Mouse (Mus musculus): ENCODE results near the gene Hist1h2bj.
A peak's percentile ranks its signal among the peaks of the same experiment; 100 is the strongest.

The Hist1h2bj gene

DNA sequence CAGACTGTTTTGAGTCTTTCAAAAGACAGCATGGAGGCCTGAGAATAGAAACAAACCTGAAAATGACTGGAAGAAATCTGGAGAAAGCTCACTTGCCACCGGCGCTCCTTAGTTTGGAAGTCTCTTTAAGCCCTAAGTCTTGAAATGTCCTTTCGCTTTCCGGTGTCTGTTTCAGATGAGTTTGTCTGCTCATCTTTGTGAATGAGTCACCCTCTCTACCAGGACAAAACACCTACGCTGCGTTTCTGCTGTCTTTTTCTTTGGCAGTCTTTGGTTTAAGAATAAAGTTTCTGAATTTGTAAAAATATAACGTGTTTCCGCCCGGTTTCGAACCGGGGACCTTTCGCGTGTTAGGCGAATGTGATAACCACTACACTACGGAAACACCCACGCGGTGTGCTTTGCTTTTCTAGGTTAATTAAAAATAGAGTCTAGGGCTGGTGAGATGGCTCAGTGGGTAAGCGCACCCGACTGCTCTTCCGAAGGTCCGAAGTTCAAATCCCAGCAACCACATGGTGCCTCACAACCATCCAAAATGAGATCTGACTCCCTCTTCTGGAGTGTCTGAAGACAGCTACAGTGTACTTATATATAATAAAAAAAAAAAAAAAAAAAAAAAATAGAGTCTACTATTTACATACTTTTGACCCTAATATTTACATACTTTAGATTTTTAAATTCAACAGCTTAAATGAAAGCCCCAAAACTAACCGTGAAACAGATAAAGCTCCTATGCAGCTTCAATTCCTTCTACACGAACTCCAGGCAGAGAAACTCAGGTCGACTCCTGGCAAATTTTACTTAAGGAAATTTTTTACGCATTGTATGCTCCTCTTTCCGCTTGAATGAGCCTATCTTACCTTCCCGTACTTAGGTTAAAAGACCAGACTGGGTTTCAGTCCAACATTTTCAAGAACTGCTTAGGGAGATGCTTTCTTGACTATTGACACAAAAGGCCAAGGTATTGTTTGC lies 27.2 kb upstream of the Hist1h2bj start:
- DNase-seq (ENCODE audit: low spot score), result peak; percentile 95

DNA sequence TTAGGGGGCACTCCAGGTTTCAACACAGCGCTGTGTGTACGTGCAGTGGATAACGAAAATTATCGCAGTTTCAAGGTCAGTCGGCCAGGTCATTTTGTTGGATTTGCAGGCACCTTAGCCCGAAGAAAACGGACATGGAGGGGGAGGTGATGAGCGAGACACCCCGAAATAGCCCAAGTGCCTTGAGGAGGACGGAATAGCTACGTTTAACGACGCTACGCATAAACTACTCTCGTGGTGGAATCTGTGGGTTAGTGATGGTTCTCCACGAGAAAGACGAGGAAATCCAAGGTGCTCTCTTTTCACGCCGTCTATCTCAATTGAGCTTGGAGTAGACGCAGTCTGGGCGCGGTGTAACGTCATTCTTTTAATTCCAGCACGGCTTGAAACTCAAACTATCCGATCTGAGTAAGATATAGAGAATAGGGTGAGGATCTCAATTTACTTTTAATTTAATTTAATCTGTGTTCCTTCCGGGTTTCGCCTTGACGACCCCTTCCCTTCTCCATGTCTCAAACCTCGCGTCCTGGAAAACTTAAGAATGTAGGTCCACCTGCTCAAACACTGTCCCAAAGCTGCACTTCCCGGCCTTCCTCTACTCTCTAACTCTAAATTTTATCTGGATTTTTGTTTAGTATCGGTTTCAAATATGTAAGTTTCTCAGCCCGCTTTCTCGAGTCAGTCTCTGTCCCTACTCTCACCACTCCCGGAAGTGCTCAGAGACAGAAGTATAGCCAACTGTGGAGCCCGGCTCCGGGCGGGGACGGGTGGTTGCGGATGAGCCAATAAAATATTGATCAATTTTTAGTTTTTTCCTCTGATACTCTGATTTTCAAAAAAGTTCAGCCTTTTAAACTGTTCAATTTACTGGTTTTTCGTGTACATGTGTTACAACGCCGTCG lies 22.8 kb upstream of the Hist1h2bj start:
- DNase-seq (ENCODE audit: low spot score), result no peak

DNA sequence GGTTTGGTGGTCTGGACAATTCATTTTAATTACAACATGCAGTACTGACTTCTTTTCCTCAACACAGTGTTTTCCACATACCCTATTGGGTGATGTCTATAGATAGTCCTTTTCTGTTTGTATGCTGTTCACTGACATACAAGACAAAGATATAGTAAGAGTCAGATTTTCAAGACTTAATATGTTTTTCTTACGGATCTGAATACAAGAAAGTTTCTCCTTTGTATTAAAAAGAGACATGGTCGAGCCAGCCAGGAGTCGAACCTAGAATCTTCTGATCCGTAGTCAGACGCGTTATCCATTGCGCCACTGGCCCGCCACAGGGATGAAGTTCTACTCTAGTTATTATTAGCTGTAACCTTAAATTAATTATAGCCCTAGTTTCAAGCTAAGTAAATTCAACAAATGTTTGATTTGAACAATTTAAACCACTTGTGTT lies 22.1 kb upstream of the Hist1h2bj start:
- peak; percentile 81 for DNase-seq (ENCODE audit: low spot score)

DNA sequence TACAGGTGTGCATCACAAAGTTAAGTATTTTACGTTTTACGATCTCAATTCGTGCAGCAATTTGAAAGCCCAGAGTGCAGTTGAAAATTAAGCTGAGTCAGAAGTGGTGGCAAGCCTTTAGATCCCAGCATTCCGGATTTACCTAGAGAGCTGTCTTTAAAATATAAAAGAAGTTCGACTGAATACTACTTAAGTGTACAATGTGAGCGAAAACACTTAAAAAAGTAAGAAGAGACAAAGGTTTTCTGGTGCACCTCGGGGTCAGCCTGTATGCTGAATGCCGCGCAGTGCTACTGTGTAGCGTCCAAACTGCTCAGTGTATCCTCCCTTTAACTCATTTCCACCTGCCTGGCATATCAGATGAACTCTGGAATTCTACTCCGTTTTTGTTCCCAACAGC lies 21.4 kb upstream of the Hist1h2bj start:
- no peak for DNase-seq (ENCODE audit: low spot score)

DNA sequence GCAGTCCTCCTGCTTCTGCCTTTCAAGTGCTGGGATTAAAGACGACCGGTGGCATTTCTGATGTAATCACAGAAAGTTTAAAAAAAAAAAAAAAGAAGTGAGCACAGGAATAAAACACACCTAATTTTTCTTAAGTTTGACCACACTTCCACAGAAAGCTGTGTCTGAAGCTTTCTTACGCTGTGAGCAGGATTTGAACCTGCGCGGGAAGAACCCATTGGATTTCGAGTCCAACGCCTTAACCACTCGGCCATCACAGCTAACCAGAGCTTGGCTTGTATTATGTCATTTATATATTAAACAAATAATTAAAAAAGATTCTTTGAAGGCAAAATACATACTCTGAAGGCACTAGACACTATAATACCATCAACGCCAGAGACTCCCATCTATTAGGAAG lies 20.8 kb upstream of the Hist1h2bj start:
- DNase-seq (ENCODE audit: low spot score), result peak; percentile 93

DNA sequence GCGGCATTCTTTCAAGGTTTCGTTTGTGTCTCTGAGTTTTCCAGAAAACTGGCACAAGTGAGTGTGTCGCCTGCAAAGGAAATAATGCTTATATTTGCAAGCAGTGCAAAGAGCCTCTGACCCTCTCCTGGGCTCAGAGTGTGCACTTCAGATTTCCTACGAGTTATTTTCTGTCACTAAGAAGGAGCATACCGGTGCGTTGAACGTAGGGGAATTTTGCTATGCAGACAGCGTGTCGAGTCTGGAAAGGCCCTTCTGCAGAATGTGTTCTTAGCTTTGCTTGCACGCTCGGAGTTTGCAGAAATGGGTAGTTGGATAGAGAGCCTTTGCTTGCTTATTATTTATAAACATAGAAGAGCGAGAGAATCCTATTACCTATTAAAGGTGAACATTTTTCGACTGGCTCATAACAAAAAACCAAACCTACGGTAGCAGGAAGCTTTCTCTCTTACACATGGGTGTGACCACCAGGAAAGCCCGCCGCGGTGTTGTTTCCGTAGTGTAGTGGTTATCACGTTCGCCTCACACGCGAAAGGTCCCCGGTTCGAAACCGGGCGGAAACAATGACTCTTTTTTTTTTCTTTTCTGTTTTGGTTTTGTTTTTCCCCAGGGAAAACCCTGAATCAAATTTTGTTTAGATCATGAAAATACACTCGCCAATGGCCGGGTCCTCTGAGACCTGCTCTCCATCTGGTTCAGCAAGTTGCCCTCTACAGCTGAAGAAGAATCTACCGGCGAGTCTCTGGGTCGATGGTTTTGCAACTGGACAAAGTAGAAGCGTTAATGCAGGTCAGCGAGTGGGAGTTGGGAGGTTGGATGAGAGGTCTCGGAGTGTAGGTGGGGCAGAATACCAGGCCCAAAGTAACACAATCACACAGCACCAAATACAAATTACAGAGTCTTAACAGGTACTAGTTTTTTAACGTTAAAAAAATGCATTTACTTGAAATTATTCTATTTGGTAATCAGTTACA lies 16.7 kb upstream of the Hist1h2bj start:
- DNase-seq (ENCODE audit: low spot score), result peak; percentile 89

DNA sequence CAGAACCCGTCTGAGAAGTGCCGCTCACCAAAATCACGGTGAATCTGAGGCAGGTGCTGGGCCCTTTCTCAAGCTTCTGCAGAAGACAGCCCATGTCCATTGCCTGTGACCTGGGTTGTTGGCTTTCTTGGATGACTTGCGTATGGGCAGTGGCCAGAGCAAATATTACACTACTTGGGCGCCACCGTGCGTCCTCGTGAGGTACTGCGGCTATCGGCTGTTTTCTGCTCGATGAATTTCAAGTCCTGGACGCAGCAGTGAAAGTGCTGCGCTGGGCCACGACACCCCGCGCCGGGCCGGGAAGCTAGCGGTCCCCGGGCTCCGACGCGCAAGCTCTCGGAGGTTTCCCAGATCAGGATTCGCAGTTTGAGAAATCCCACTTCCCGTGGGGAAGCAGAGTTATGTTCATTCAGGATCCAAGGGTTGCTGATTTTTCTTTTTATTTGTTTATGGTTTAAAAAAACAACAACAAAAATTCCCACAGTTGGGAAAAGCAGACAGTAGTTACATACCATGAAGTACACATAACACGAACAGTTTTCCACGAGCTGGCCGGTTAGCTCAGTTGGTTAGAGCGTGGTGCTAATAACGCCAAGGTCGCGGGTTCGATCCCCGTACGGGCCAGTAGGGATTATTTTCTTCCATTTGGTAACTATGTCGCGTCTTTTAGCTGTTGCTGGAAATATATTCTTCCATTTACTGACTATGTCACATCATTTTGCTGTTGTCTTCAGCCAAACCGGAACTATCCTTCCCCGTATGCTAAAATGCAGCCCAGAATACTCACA lies 14.1 kb upstream of the Hist1h2bj start:
- DNase-seq (ENCODE audit: low spot score), result peak; percentile 92

DNA sequence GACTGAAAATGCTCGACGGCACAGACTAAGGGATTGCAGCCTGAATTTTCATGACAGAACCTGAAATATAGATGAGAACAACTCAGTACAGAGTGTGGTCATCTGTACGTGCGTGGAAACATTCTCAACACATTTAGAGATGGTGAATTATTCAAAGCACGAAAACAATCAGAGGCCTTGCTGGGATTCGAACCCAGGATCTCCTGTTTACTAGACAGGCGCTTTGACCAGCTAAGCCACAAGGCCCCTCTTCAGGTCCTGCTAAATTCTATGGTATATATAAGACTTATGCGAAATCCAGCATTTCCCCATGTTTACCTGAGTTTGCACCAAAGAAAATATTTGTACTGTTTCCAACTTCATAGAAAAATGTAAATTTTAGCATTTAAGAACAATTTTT lies 13.1 kb upstream of the Hist1h2bj start:
- no peak for DNase-seq (ENCODE audit: low spot score)

DNA sequence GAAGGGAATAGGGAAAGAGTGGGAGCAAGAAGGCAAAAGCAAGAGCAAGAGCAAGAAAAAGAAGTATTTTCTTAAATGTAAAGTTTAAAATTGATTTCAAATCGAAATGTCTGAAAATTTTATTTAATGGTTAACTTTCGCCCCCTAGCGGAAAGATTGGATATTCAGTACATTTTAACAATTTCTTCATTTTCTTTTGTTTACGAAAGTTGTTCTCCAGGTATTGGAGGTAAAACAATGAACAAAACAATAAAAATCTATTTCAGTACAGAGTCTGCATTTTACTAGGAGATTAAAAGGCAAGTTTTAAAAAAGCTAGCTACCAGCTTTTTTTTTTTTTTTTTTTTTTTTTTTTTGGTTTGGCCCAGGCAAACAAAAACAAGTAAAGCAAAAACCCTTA lies 12.5 kb upstream of the Hist1h2bj start:
- no peak for DNase-seq (ENCODE audit: low spot score)

DNA sequence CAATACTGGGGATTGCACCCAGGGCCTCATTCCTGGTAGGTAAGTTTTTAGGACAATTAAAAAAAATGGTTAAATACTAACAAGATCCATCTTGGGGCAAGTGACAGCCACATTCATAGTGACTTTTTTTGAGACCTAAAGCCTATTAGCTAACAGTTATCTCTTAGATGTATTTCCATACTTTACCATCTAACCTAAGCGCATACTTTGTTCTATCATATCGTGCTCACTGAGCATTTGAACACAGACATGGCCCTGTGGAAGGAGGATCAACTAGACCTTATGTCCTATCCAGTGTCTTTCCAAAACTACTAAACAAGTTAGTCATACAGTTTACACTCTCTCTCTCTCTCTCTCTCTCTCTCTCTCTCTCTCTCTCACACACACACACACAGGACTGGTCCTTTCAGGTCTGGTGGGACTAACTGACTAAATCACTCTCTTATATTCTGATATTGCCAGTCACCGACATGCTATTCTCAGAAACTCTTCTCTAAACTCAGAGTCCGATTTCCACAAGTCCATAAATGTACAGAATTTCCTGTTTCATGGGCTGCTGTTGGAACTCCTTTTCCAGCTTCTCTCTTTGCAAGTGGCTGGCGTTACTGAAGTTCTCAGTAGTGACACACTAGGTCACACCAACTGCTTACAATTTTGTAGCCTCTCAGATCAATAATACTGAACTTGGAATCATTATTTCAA lies 9.1 kb upstream of the Hist1h2bj start:
- DNase-seq (ENCODE audit: low spot score), result no peak

DNA sequence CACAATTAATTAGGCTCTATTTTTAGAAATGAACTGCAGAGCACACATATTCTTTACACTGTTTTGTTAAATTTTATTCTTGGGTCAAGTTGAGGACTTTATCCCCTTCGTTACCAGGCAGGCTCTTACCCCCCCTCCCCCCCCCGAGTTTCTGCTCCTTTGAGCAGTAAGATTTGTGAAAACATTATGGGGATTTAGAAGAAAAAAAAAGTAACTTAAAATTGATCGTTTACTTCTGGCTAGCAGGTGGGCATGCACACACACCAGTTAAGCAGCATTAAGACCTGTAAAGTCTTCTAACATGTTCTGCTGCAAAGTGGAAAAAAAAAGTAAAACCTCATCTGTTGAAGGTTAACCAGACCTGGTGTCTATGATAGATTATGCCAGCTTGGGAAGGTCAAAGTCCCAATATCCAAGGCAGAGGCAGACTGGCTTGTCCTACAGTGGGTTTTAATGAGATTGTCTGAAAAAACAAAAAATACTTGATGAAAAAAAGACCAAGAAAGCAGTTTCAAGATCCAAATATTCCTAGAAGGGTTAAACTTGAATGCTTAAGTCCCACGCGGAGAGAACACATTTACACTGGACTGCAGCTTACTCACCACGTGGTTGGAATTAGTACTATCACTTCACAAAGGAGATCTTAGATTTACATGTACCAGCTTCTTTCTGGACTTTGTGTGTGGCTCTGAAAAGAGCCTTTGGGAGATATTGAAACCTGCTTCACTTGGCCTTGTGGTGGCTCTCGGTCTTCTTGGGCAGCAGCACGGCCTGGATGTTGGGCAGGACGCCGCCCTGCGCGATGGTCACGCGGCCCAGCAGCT lies 8.4 kb upstream of the Hist1h2bj start:
- DNase-seq (ENCODE audit: low spot score), result no peak

DNA sequence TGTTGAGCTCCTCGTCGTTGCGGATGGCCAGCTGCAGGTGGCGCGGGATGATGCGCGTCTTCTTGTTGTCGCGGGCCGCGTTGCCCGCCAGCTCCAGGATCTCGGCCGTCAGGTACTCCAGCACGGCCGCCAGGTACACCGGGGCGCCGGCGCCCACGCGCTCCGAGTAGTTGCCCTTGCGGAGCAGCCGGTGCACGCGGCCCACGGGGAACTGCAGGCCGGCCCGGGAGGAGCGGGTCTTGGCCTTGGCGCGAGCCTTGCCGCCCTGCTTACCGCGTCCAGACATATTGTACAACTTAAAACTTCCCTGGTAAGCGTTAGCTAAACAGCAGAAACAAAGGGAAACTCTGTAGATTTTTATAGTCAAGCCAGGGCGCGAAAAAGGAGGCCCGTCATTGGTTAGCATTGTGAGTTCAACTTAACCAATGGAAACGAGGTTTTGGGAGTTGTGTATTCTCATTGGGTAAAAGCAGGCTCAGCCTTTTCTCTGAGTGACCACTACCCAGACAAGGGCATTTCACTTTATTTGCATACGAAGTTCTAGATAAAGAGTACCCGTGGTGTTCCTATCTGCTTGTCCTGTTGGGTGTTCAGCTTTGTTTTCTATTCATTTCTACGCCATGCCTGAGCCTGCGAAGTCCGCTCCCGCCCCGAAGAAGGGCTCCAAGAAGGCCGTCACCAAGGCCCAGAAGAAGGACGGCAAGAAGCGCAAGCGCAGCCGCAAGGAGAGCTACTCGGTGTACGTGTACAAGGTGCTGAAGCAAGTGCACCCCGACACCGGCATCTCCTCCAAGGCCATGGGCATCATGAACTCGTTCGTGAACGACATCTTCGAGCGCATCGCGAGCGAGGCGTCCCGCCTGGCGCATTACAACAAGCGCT lies 7.5 kb upstream of the Hist1h2bj start, which contains the start of the genes Hist1h2ah and Hist1h2bk:
TSS of gene Hist1h2ah (minus strand) at position 302 of the 882 bp plus-strand sequence.
TSS of gene Hist1h2bk (plus strand) at position 604 of the 882 bp plus-strand sequence.
- DNase-seq (ENCODE audit: low spot score), result peak; percentile 98

DNA sequence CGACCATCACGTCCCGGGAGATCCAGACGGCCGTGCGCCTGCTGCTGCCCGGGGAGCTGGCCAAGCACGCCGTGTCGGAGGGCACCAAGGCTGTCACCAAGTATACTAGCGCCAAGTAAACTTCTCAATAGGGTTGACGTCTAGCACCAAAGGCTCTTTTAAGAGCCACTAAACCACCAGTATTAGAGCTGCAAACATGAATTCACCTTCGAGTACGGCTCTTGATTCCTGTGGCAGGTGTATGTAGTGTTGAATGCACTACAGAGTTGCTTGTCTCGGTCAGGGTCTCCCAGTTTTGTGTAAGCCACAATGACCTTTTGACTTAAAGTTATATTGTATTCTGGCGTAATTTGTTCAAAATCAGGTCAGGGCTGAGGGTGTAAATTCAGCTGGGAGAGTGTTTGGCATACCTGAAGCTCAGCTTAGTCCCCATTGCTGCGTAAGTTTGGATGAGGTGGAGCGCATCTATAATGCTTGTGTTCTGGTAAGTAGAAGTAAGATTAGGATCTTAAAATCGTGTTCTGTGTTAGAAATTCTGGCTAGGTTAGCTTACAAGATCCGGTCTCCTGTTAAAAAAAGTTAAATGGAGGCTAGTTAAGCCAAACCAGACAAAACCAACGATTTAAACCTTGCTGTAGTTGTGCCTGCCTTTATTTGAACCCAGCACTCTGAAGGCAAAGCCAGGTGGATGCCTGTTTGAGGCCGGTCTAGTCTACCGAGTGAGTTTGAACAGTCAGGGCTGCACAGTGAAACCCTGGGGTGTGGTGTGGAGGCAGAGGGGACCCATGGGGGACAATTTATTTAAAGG lies 6.7 kb upstream of the Hist1h2bj start:
- DNase-seq (ENCODE audit: low spot score), result peak; percentile 74

DNA sequence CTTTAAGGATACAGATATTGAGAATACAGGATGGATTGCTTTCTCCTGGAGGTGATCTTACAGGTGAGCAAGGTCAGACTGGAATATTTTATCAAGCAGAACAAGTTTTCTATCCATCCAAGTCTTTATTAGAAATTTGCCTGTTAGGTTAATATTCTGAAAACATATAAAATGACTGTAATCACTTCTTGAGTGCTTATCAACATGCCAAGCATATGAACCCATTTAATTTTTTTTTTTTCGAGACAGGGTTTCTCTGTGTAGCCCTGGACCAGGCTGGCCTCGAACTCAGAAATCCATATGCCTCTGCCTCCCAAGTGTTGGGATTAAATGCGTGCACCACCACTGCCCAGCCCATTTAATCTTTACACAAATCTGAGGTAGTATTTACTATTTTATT lies 6.0 kb upstream of the Hist1h2bj start:
- no peak for DNase-seq (ENCODE audit: low spot score)

DNA sequence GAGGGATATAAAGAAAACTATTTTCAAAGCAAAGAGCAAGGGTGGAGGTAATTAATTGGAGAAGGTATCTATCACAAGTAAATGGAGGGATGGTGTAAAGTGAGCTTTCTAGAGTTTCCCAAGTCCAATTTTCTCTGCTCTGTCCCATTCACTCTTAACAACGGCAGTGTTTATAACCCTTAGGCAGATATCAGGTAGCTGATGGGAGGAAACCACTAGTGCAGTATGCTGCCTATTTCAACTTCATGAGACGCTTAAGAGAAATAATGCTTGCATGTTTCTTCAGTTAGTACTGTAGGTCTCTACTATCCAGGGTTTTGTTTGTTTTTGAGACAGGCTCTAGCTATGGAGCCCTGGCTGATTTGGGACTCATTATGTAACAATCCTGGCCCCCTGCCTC lies 5.6 kb upstream of the Hist1h2bj start:
- no peak for DNase-seq (ENCODE audit: low spot score)

DNA sequence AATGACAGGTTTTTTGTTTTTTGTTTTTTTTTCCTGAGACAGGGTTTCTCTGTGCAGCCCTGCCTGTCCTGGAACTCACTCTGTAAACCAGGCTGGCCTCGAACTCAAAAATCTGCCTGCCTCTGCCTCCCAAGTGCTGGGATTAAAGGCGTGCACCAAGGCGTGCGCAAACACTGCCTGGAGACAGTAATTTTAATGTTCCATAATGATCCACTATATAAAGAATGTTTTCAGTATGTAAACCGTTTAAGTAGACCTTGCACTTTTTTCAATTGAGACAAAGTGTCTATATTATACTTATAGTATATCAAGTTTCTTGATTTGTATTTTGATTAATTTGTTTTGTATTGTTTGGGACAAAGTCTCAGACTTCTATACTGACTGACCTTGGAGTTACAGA lies 3.6 kb upstream of the Hist1h2bj start:
- DNase-seq (ENCODE audit: low spot score), result no peak

DNA sequence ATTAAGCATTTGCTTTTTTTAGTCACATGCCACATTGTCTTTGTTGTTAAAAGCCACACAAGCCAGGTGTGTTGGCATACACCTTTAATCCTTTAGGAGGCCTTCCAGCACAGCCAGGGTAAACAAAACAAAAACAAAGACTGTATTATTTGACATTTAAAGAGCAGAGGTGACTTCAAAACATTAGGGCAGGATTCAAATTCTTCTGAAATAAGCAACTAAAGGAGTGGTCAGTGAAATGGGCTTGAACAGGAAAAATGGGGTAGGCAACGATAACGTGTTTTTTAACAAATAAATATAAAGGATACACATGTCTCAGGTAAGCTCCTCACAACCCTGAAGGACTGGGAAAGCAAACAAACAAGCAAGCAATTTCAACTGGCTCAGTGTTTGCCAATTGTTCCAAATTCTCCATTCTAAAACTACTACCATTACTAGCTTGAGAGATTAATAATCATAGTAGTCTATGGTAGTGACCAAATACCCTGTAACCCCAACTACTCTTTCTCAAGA lies 3.0 kb upstream of the Hist1h2bj start:
- no peak for DNase-seq (ENCODE audit: low spot score)
